Mouse (Mus musculus) gastrocnemius, adult 18-20 months (tissue): Measurements from ENCODE around the gene Ngdn. TPM values are rescaled to one million over a fixed set of nuclear protein-coding genes. Genes with fewer than 3 reads are reported as not detected.
A peak's percentile ranks its signal among the peaks of the same experiment; 100 is the strongest.
"Not testable (repeated sequence)": the region's sequence is repeated elsewhere in the genome, so short reads cannot be mapped to it uniquely, and the experiment has no call there.

Source experiments
- DNase-seq: peaks from one replicate; pipeline ENCODE4 v3.0.0; 2021; ENCODE audit warnings: low spot score
- long read RNA-seq, 2 experiments: library from polyadenylated mRNA; stranded (forward); transcript quantifications; one replicate each; pipeline ENCODE4 v2.0.0; 2021
- total RNA-seq, 2 experiments: library from RNA; stranded (reverse); gene quantifications; 2 replicates each; pipeline ENCODE4 v1.2.3; 2021

Ngdn gene
- total RNA-seq, result 10 to 100 TPM; 18.4 to 19.0 TPM
- long read RNA-seq, experiment 1, transcript Ngdn-201 (11 exons, 1,200 nt), result major isoform, 23 of 29 reads
- long read RNA-seq, experiment 1, partial matches to known transcripts, result 6 of 29 reads
- long read RNA-seq, experiment 1, other reads (novel, unspliced or antisense), result 0 of 29 reads
- long read RNA-seq, experiment 2, transcript Ngdn-201 (11 exons, 1,200 nt), result major isoform, 30 of 36 reads
- long read RNA-seq, experiment 2, partial matches to known transcripts, result 3 of 36 reads
- long read RNA-seq, experiment 2, other reads (novel, unspliced or antisense), result 3 of 36 reads

- DNase-seq, result peak; percentile 99
Measured at GRCm38 (mm10) chr14:55014991-55015766, at the start of gene Ngdn. TSS of gene Ngdn (plus strand) at chr14:55015454.

- DNase-seq, result no peak
Measured at GRCm38 (mm10) chr14:54965631-54966030, 49.6 kb upstream of the Ngdn start.

GRCm38 (mm10) chr14:54966320-54966977 is 48.8 kb upstream of the Ngdn start, which contains the start of gene Myh6:
TSS of gene Myh6 (minus strand) at chr14:54966927.
- DNase-seq, result no peak

- DNase-seq, result no peak
Measured at GRCm38 (mm10) chr14:54967874-54968273, 47.4 kb upstream of the Ngdn start.

GRCm38 (mm10) chr14:54968344-54968743 is 46.9 kb upstream of the Ngdn start:
- no peak for DNase-seq

- not testable (repeated sequence) for DNase-seq
Measured at GRCm38 (mm10) chr14:54972786-54973185, 42.5 kb upstream of the Ngdn start.

GRCm38 (mm10) chr14:54974068-54974791 is 41.0 kb upstream of the Ngdn start:
- DNase-seq, result no peak

GRCm38 (mm10) chr14:54976633-54977032 is 38.6 kb upstream of the Ngdn start, which contains the start of gene Gm17428:
TSS of gene Gm17428 (plus strand) at chr14:54976933.
- no peak for DNase-seq

GRCm38 (mm10) chr14:54978664-54979063 is 36.6 kb upstream of the Ngdn start:
- DNase-seq, result no peak

- DNase-seq, result no peak
Measured at GRCm38 (mm10) chr14:54981934-54982333, 33.3 kb upstream of the Ngdn start.

GRCm38 (mm10) chr14:54988350-54988874 is 26.8 kb upstream of the Ngdn start:
- not testable (repeated sequence) for DNase-seq

- DNase-seq, result no peak
Measured at GRCm38 (mm10) chr14:54988882-54989281, 26.4 kb upstream of the Ngdn start.

- DNase-seq, result no peak
Measured at GRCm38 (mm10) chr14:54989886-54990441, 25.3 kb upstream of the Ngdn start.

GRCm38 (mm10) chr14:54992196-54992595 is 23.1 kb upstream of the Ngdn start:
- no peak for DNase-seq

GRCm38 (mm10) chr14:54993636-54994035 is 21.6 kb upstream of the Ngdn start:
- no peak for DNase-seq

GRCm38 (mm10) chr14:54994136-54994868 is 21.0 kb upstream of the Ngdn start, which contains the start of gene Myh7:
TSS of gene Myh7 (minus strand) at chr14:54994626.
- no peak for DNase-seq

GRCm38 (mm10) chr14:54994869-54995186 is 20.4 kb upstream of the Ngdn start:
- no peak for DNase-seq

- no peak for DNase-seq
Measured at GRCm38 (mm10) chr14:54995457-54996138, 19.7 kb upstream of the Ngdn start.

GRCm38 (mm10) chr14:54996793-54997192 is 18.5 kb upstream of the Ngdn start:
- DNase-seq, result no peak

GRCm38 (mm10) chr14:54997297-54997696 is 18.0 kb upstream of the Ngdn start:
- no peak for DNase-seq
